Mouse (Mus musculus): ENCODE measurements around the gene Pcca. TPM values are rescaled to one million over a fixed set of nuclear protein-coding genes. Genes with fewer than 3 reads are reported as not detected.

Gene Pcca
- polyA plus RNA-seq, 1 experiment from 2014 or later = 35.8 TPM

- no peaks in the 10 kb centered on the region for H3K9me3 ChIP-seq (replicated peaks)
- peaks cover 7% of the 10 kb centered on the region for H3K36me3 ChIP-seq
- no peak overlapping the region for H3K4me3 ChIP-seq
- H3K4me1 ChIP-seq = no peaks in the 10 kb centered on the region
- peak; percentile 1 for DNase-seq (ENCODE audit: low spot score)
- 98% methylated on average over 1 of the region's 1 CpGs for WGBS
- no peak overlapping the region for H3K27ac ChIP-seq
- no peaks in the 10 kb centered on the region for H3K27me3 ChIP-seq (ENCODE audit: low read depth, poor library complexity, severe bottlenecking)
Observed at GRCm38 (mm10) chr14:122896106-122896505, 362.0 kb downstream of the Pcca start.

GRCm38 (mm10) chr14:122898550-122898949 lies 364.4 kb downstream of the Pcca start:
- Histone ChIP-seq H3K27me3 (ENCODE audit: low read depth, poor library complexity, severe bottlenecking) (no peaks in the 10 kb centered on the region), H3K4me1 (no peaks in the 10 kb centered on the region), H3K9me3 (replicated peaks) (no peaks in the 10 kb centered on the region), H3K27ac (no peak overlapping the region), H3K36me3 (no peaks in the 10 kb centered on the region), H3K4me3 (no peak overlapping the region)
- DNase-seq (ENCODE audit: low spot score) = no peak

- H3K9me3 ChIP-seq (replicated peaks) = no peaks in the 10 kb centered on the region
- H3K27ac ChIP-seq = no peak overlapping the region
- DNase-seq (ENCODE audit: low spot score) = peak; percentile 23
- no peaks in the 10 kb centered on the region for H3K27me3 ChIP-seq (ENCODE audit: low read depth, poor library complexity, severe bottlenecking)
- H3K4me1 ChIP-seq = no peaks in the 10 kb centered on the region
- H3K36me3 ChIP-seq = 0 out of 2 replicates have a peak, but pooled peaks cover 3% of the 10 kb centered on the region
- no peak overlapping the region for H3K4me3 ChIP-seq
Observed at GRCm38 (mm10) chr14:122900679-122901078, 366.6 kb downstream of the Pcca start.

- no peaks in the 10 kb centered on the region for H3K9me3 ChIP-seq (replicated peaks)
- H3K4me3 ChIP-seq = no peak overlapping the region
- H3K27ac ChIP-seq = no peak overlapping the region
- 80% methylated on average over 3 of the region's 3 CpGs for WGBS
- peak; percentile 20 for DNase-seq (ENCODE audit: low spot score)
- H3K4me1 ChIP-seq = no peaks in the 10 kb centered on the region
- H3K27me3 ChIP-seq (ENCODE audit: low read depth, poor library complexity, severe bottlenecking) = no peaks in the 10 kb centered on the region
- 0 out of 2 replicates have a peak, but pooled peaks cover 3% of the 10 kb centered on the region for H3K36me3 ChIP-seq
Observed at GRCm38 (mm10) chr14:122901177-122901576, 367.1 kb downstream of the Pcca start.

GRCm38 (mm10) chr14:122901715-122902114 lies 367.6 kb downstream of the Pcca start:
- no peak overlapping the region for H3K27ac ChIP-seq
- WGBS = 91% methylated on average over 2 of the region's 2 CpGs

GRCm38 (mm10) chr14:122902136-122902535 lies 368.0 kb downstream of the Pcca start:
- Histone ChIP-seq H3K4me1 (no peaks in the 10 kb centered on the region), H3K27me3 (ENCODE audit: low read depth, poor library complexity, severe bottlenecking) (no peaks in the 10 kb centered on the region), H3K4me3 (no peak overlapping the region), H3K36me3 (0 out of 2 replicates have a peak, but pooled peaks cover 3% of the 10 kb centered on the region), H3K27ac (no peak overlapping the region), H3K9me3 (replicated peaks) (no peaks in the 10 kb centered on the region)
- DNase-seq (ENCODE audit: low spot score) = peak; percentile 24
- 92% methylated on average over 2 of the region's 2 CpGs for WGBS

More at GRCm38 (mm10) chr14:122901715-122902114, 367.6 kb downstream of the Pcca start:
- peak; percentile 1 for DNase-seq (ENCODE audit: low spot score)
- Histone ChIP-seq H3K9me3 (replicated peaks) (no peaks in the 10 kb centered on the region), H3K36me3 (0 out of 2 replicates have a peak, but pooled peaks cover 3% of the 10 kb centered on the region), H3K4me3 (no peak overlapping the region), H3K4me1 (no peaks in the 10 kb centered on the region), H3K27me3 (ENCODE audit: low read depth, poor library complexity, severe bottlenecking) (no peaks in the 10 kb centered on the region)

GRCm38 (mm10) chr14:122902884-122903283 lies 368.8 kb downstream of the Pcca start:
- H3K4me3 ChIP-seq = no peak overlapping the region
- WGBS = 90% methylated on average over 4 of the region's 4 CpGs
- H3K27ac ChIP-seq = no peak overlapping the region
- no peaks in the 10 kb centered on the region for H3K4me1 ChIP-seq
- no peaks in the 10 kb centered on the region for H3K9me3 ChIP-seq (replicated peaks)
- no peaks in the 10 kb centered on the region for H3K27me3 ChIP-seq (ENCODE audit: low read depth, poor library complexity, severe bottlenecking)
- peak; percentile 29 for DNase-seq (ENCODE audit: low spot score)
- H3K36me3 ChIP-seq = 0 out of 2 replicates have a peak, but pooled peaks cover 3% of the 10 kb centered on the region

GRCm38 (mm10) chr14:122903923-122904351 lies 369.8 kb downstream of the Pcca start:
- Histone ChIP-seq H3K27ac (no peak overlapping the region), H3K27me3 (ENCODE audit: low read depth, poor library complexity, severe bottlenecking) (no peaks in the 10 kb centered on the region), H3K4me3 (no peak overlapping the region), H3K9me3 (replicated peaks) (no peaks in the 10 kb centered on the region), H3K4me1 (no peaks in the 10 kb centered on the region), H3K36me3 (peaks cover 3% of the 10 kb centered on the region; the same call in 1 of the 2 replicates)
- 69% methylated on average over 2 of the region's 2 CpGs for WGBS
- no peak for DNase-seq (ENCODE audit: low spot score)

GRCm38 (mm10) chr14:122905007-122905406 lies 370.9 kb downstream of the Pcca start:
- no peaks in the 10 kb centered on the region for H3K9me3 ChIP-seq (replicated peaks)
- no peaks in the 10 kb centered on the region for H3K27me3 ChIP-seq (ENCODE audit: low read depth, poor library complexity, severe bottlenecking)
- H3K4me3 ChIP-seq = no peak overlapping the region
- WGBS = 91% methylated on average over 1 of the region's 1 CpGs
- no peaks in the 10 kb centered on the region for H3K4me1 ChIP-seq
- H3K27ac ChIP-seq = no peak overlapping the region
- H3K36me3 ChIP-seq = peaks cover 3% of the 10 kb centered on the region; the same call in 1 of the 2 replicates
- no peak for DNase-seq (ENCODE audit: low spot score)

GRCm38 (mm10) chr14:122908075-122908474 lies 374.0 kb downstream of the Pcca start:
- Histone ChIP-seq H3K27me3 (ENCODE audit: low read depth, poor library complexity, severe bottlenecking) (no peaks in the 10 kb centered on the region), H3K4me3 (no peak overlapping the region), H3K27ac (no peak overlapping the region), H3K4me1 (peaks cover 15% of the 10 kb centered on the region), H3K36me3 (peaks cover 3% of the 10 kb centered on the region; the same call in 1 of the 2 replicates), H3K9me3 (replicated peaks) (no peaks in the 10 kb centered on the region)
- DNase-seq (ENCODE audit: low spot score) = no peak
- WGBS = 94% methylated on average over 4 of the region's 4 CpGs

- 86% methylated on average over 5 of the region's 5 CpGs for WGBS
- Histone ChIP-seq H3K4me1 (peaks cover 17% of the 10 kb centered on the region), H3K27me3 (ENCODE audit: low read depth, poor library complexity, severe bottlenecking) (no peaks in the 10 kb centered on the region), H3K36me3 (peaks cover 3% of the 10 kb centered on the region; the same call in 1 of the 2 replicates), H3K9me3 (replicated peaks) (no peaks in the 10 kb centered on the region), H3K27ac (no peak overlapping the region), H3K4me3 (no peak overlapping the region)
- DNase-seq (ENCODE audit: low spot score) = no peak
Observed at GRCm38 (mm10) chr14:122909368-122910091, 375.4 kb downstream of the Pcca start.

- DNase-seq (ENCODE audit: low spot score) = no peak
- H3K27me3 ChIP-seq (ENCODE audit: low read depth, poor library complexity, severe bottlenecking) = no peaks in the 10 kb centered on the region
- H3K4me3 ChIP-seq = no peak overlapping the region
- H3K4me1 ChIP-seq = peaks cover 17% of the 10 kb centered on the region
- no peaks in the 10 kb centered on the region for H3K9me3 ChIP-seq (replicated peaks)
- H3K27ac ChIP-seq = no peak overlapping the region
- no peaks in the 10 kb centered on the region; the same call in 1 of the 2 replicates for H3K36me3 ChIP-seq
Observed at GRCm38 (mm10) chr14:122911265-122911664, 377.1 kb downstream of the Pcca start.

- 46% methylated on average over 1 of the region's 1 CpGs for WGBS
- peaks cover 17% of the 10 kb centered on the region for H3K4me1 ChIP-seq
- no peaks in the 10 kb centered on the region for H3K9me3 ChIP-seq (replicated peaks)
- no peaks in the 10 kb centered on the region for H3K27me3 ChIP-seq (ENCODE audit: low read depth, poor library complexity, severe bottlenecking)
- no peak for DNase-seq (ENCODE audit: low spot score)
- H3K27ac ChIP-seq = no peak overlapping the region
- peak overlapping the region; percentile 83 for H3K4me3 ChIP-seq
- H3K36me3 ChIP-seq = no peaks in the 10 kb centered on the region; the same call in 1 of the 2 replicates
Observed at GRCm38 (mm10) chr14:122912137-122912536, 378.0 kb downstream of the Pcca start.

All from limb, embryonic 10.5 days (tissue).